Mouse (Mus musculus): ENCODE measurements around the gene Olfr591.
"Not testable (repeated sequence)": the region's sequence is repeated elsewhere in the genome, so short reads cannot be mapped to it uniquely, and the experiment has no call there.

Olfr591 gene

GRCm38 (mm10) chr7:103178240-103178639, at the start of gene Olfr591:
Gene Olfr591, minus strand, starts transcription at chr7:103178340.
- no peak for DNase-seq (ENCODE audit: low read depth, low spot score)

DNA sequence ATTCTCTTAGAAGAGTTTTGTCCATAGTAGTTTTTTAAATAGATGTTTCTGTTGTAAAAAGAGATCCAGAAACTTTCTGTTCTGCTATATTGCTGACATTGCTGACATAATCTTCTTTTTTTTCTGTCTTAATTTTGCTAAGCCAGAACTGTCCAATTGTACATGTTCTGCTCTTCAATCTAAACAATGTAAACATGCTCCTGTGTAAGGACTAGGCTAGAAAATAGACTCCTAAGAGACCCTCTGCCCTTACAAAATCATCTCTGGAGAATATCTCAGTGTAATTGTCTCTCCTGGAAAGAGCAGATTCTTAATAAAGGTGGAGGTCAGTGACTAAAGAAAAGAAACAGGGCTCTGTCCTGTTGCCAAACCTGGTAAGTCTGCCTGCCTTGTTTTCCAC, 38.6 kb upstream of the Olfr591 start, which contains the start of gene Olfr594:
TSS of gene Olfr594 (plus strand) at position 301 of the 400 bp plus-strand sequence.
- DNase-seq (ENCODE audit: low read depth, low spot score) = no peak

DNA sequence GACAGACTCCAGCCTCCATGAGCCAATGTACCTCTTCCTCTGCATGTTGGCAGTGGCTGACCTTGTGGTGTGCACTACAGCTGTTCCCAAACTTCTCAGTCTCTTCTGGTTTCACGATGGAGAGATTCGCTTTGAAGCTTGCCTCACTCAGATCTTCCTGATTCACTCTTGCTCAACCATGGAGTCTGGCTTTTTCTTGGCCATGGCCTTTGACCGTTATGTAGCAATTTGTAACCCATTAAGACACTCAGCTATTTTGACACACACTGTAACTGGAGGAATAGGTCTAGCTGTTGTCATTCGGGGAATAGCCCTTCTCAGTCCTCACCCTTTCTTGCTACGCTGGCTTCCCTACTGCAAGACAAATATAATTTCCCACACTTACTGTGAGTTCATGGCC, 33.9 kb upstream of the Olfr591 start:
- not testable (repeated sequence) for DNase-seq (ENCODE audit: low read depth, low spot score)

GRCm38 (mm10) chr7:103211562-103211961, 33.4 kb upstream of the Olfr591 start, which contains the start of gene Olfr593:
Gene Olfr593, plus strand, starts transcription at chr7:103211862.
- DNase-seq (ENCODE audit: low read depth, low spot score) = no peak

DNA sequence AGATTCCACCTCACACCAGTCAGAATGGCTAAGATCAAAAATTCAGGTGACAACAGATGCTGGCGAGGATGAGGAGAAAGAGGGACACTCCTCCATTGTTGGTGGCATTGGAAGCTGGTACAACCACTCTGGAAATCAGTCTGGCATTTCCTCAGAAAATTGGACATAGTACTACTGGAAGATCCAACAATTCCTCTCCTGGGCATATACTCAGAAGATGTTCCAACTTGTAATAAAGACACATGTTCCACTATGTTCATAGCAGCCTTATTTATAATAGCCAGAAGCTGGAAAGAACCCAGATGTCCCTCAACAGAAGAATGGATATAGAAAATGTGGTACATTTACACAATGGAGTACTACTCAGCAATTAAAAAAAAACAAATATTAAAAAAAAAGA, 6.4 kb upstream of the Olfr591 start, which contains the start of gene Olfr592:
TSS of gene Olfr592 (plus strand) at position 301 of the 400 bp plus-strand sequence.
- not testable (repeated sequence) for DNase-seq (ENCODE audit: low read depth, low spot score)

- no peak for DNase-seq (ENCODE audit: low read depth, low spot score)
These were observed 8.4 kb downstream of the Olfr591 start for GRCm38 (mm10) chr7:103169697-103170096.

- DNase-seq (ENCODE audit: low read depth, low spot score) = no peak
These were observed 21.9 kb downstream of the Olfr591 start, which contains the start of gene Olfr589 for GRCm38 (mm10) chr7:103156256-103156655. Gene Olfr589, minus strand, starts transcription at chr7:103156356.

- DNase-seq (ENCODE audit: low read depth, low spot score) = no peak
These were observed 37.6 kb downstream of the Olfr591 start, which contains the start of gene Olfr588-ps1 for GRCm38 (mm10) chr7:103140579-103140978. Gene Olfr588-ps1, plus strand, starts transcription at chr7:103140879.

DNA sequence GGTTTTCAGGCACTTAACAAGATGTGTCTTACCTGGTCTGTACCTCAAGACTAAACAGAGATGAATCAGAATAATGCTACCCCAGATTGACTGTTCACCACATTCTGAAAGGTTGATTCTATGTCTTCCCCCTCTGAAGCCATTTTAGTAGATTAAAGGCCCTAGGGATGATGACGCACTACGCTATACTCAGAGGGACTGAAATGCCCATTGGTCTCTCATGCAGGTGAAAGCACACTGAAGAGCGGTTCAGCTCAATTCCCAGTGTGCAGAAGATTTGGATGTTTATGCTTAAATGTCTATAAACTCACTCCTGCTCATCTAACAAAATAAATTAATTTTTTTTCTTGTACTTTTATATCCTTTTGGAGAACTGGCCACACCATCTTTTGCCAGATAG, 52.6 kb downstream of the Olfr591 start, which contains the start of gene Olfr586:
TSS of gene Olfr586 (minus strand) at position 101 of the 400 bp plus-strand sequence.
- DNase-seq (ENCODE audit: low read depth, low spot score) = no peak

DNA sequence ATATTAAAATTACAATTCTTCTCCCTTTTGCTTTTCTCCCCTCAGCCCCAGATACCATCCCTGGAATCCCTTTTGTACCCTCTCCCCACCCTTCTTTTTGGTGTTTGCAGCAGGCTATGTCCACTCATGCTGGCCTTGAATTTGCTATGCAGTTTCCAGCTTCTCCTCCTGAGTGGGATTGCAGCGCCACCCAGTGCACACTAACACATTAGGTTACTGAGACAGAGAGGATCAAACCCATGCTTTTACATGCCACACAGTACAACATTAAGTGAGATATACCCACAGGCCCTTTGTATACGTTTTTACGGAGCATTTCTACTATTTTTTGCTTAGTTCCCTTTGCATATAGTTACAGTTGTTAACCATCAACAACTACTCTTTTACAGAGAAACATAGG, 58.7 kb downstream of the Olfr591 start:
- peak; percentile 30 for DNase-seq (ENCODE audit: low read depth, low spot score)

Measured in A20 (cell line).